In the genomic region with DNA sequence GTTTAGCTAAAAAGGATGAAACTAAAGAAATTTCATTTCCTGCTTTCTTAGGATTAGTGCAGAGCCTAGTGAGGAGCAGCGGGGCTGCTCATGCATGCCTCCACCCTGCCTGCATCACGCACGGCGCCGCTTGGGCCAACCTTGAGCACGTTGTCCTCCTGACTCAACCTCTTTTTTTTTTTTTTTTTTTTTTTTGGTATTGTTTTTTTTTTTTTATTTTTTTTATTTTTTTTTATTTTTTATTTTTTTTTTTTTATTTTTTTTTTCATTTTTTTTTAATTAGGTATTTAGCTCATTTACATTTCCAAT, we compare ENCODE assay signal across 16 mouse cellular contexts. TPM values are rescaled to one million over a fixed set of nuclear protein-coding genes. Genes with fewer than 3 reads are reported as not detected.
DNase-seq lines count a peak whose midpoint lies in the region; ATAC-seq lines count a peak whose summit lies in the region.
"Had no signal": no experiment of that assay in that cellular context is flagged by ENCODE, and none has a peak within 500 bp of the region (broad histone marks: within the 10 kb centered on the region; RNA-seq: fewer than 3 reads in every experiment).

No protein-coding gene starts in this region.

- no peaks in the 10 kb centered on the region for H3K4me1 ChIP-seq in forebrain, embryonic 11.5 days (replicated peaks; ENCODE audit: control insufficient read depth, insufficient read depth, low read length)
- H3K4me1 ChIP-seq in forebrain, embryonic 15.5 days, result no peaks in the 10 kb centered on the region
- no peaks in the 10 kb centered on the region for H3K4me1 ChIP-seq in hindbrain, embryonic 12.5 days

- H3K4me2 ChIP-seq in forebrain, embryonic 11.5 days (ENCODE audit: low read depth, low read length, severe bottlenecking), result no peak overlapping the region
- no peak overlapping the region for H3K4me2 ChIP-seq in forebrain, embryonic 15.5 days (replicated peaks)
- H3K4me2 ChIP-seq in hindbrain, embryonic 12.5 days (replicated peaks), result no peak overlapping the region
- H3K4me2 ChIP-seq: heart, embryonic 11.5 days; hindbrain, embryonic 13.5 days had no signal

- H3K36me3 ChIP-seq in forebrain, embryonic 11.5 days (ENCODE audit: control insufficient read depth, insufficient read depth, low read length), result no peaks in the 10 kb centered on the region
- H3K36me3 ChIP-seq in forebrain, embryonic 15.5 days, result peaks cover 2% of the 10 kb centered on the region; the same call in 1 of the 2 replicates
- H3K36me3 ChIP-seq in splenic B cell, adult 2 months (ENCODE audit: control insufficient read depth, insufficient read depth, low read length, poor library complexity, severe bottlenecking), result no peaks in the 10 kb centered on the region
- H3K36me3 ChIP-seq in hindbrain, embryonic 12.5 days, result 0 out of 2 replicates have a peak, but pooled peaks cover 5% of the 10 kb centered on the region

- 0 out of 2 replicates have a peak, but pooled peaks have one; percentile 75 for ATAC-seq in forebrain, embryonic 11.5 days (replicated peaks; ENCODE audit: low FRiP score)
- no peak for ATAC-seq in forebrain, embryonic 15.5 days (replicated peaks)
- ATAC-seq in erythroid progenitor cell, adult 5-6 weeks (replicated peaks; ENCODE audit: low FRiP score, poor library complexity, severe bottlenecking), result peak; percentile 84
- ATAC-seq in cerebellum, adult (ENCODE audit: insufficient number of reproducible peaks, low FRiP score, low TSS enrichment), result no peak
- ATAC-seq in hindbrain, embryonic 12.5 days (ENCODE audit: low FRiP score), result no peak

- WGBS in forebrain, embryonic 11.5 days, result 83% methylated on average over 6 of the region's 6 CpGs
- WGBS in forebrain, embryonic 15.5 days, result 72% methylated on average over 6 of the region's 6 CpGs
- WGBS in hindbrain, embryonic 12.5 days, result 92% methylated on average over 6 of the region's 6 CpGs

- H3K27me3 ChIP-seq in forebrain, embryonic 11.5 days (ENCODE audit: control insufficient read depth, insufficient read depth, low read length), result no peaks in the 10 kb centered on the region
- no peaks in the 10 kb centered on the region for H3K27me3 ChIP-seq in forebrain, embryonic 15.5 days
- no peaks in the 10 kb centered on the region for H3K27me3 ChIP-seq in splenic B cell, adult 2 months (ENCODE audit: control insufficient read depth, insufficient read depth, low read length, poor library complexity, severe bottlenecking)
- H3K27me3 ChIP-seq in hindbrain, embryonic 12.5 days, result no peaks in the 10 kb centered on the region
- H3K27me3 ChIP-seq: hindbrain, embryonic 13.5 days had no signal

- no peak overlapping the region for H3K27ac ChIP-seq in forebrain, embryonic 11.5 days (ENCODE audit: low read depth, low read length)
- no peak overlapping the region for H3K27ac ChIP-seq in forebrain, embryonic 15.5 days (replicated peaks)
- H3K27ac ChIP-seq in hindbrain, embryonic 12.5 days, result no peak overlapping the region
- H3K27ac ChIP-seq: gastrocnemius, adult 2 months; hindbrain, embryonic 13.5 days; layer of hippocampus, adult 2 months; liver, embryonic 14.5 days had no signal

- no peak for DNase-seq in forebrain, embryonic 11.5 days (ENCODE audit: low spot score)
- DNase-seq in thymus, postnatal 25 days, result peak; percentile 17
- DNase-seq in thymus, postnatal 0 days (ENCODE audit: low spot score), result no peak
- peak; percentile 54 for DNase-seq in splenic B cell, adult 2 months (ENCODE audit: low read depth, low spot score)
- DNase-seq: adrenal gland, adult 2 months; gastrocnemius, adult 2 months; kidney, adult 11 months; lung, postnatal 4 days had no signal

- H3K9ac ChIP-seq in forebrain, embryonic 11.5 days (ENCODE audit: low read length), result no peak overlapping the region
- no peak overlapping the region for H3K9ac ChIP-seq in forebrain, embryonic 15.5 days (replicated peaks)
- H3K9ac ChIP-seq in hindbrain, embryonic 12.5 days, result no peak overlapping the region
- H3K9ac ChIP-seq: hindbrain, embryonic 13.5 days; liver, embryonic 14.5 days had no signal

- H3K9me3 ChIP-seq in forebrain, embryonic 11.5 days (ENCODE audit: control insufficient read depth, low read length), result no peaks in the 10 kb centered on the region
- H3K9me3 ChIP-seq in forebrain, embryonic 15.5 days, result no peaks in the 10 kb centered on the region
- no peaks in the 10 kb centered on the region for H3K9me3 ChIP-seq in hindbrain, embryonic 12.5 days (replicated peaks)
- H3K9me3 ChIP-seq: hindbrain, embryonic 13.5 days had no signal

- no peak overlapping the region for H3K4me3 ChIP-seq in forebrain, embryonic 11.5 days (ENCODE audit: low read depth, low read length)
- no peak overlapping the region for H3K4me3 ChIP-seq in forebrain, embryonic 15.5 days
- H3K4me3 ChIP-seq in hindbrain, embryonic 12.5 days, result no peak overlapping the region
- H3K4me3 ChIP-seq: gastrocnemius, adult 2 months; hindbrain, embryonic 13.5 days; layer of hippocampus, adult 2 months had no signal

RNA-seq across cellular contexts. Expression of a gene that starts 55.8 kb away (rescaled TPM):
- polyA plus RNA-seq in forebrain, embryonic 11.5 days (2014; fragmentation: Nextera tagmentation; extraction: Ambion mirVana), result 12.3 and 13.3 TPM in 2 replicates
- polyA plus RNA-seq in forebrain, embryonic 15.5 days (2015; fragmentation: Nextera tagmentation; extraction: Ambion mirVana), result 15.6 and 17.4 TPM in 2 replicates
- polyA plus RNA-seq in thymus, postnatal 0 days (2015; fragmentation: Nextera tagmentation; extraction: Ambion mirVana), result 1.8 and 2.0 TPM in 2 replicates
- 4.2 and 9.4 TPM in 2 replicates for total RNA-seq in erythroid progenitor cell, adult 5-6 weeks (2015; ENCODE audit: low replicate concordance)
- 8.5 and 8.7 TPM in 2 replicates for total RNA-seq in erythroid progenitor cell, adult 5-6 weeks (2017; ENCODE audit: low replicate concordance)
- 19.5 and 22.5 TPM in 2 replicates for polyA plus RNA-seq in hindbrain, embryonic 12.5 days (2016; fragmentation: Nextera tagmentation; extraction: Ambion mirVana)

Comparison
In these comparisons a context has a peak if more than half of its experiments do, and no peak if none do; other contexts are left out.
1. ATAC-seq: peak in forebrain, embryonic 11.5 days (single experiment) and erythroid progenitor cell, adult 5-6 weeks (single experiment); none in forebrain, embryonic 15.5 days (single experiment), cerebellum, adult (single experiment) and hindbrain, embryonic 12.5 days (single experiment).
2. DNase-seq: peak in thymus, postnatal 25 days (single experiment) and splenic B cell, adult 2 months (single experiment); none in forebrain, embryonic 11.5 days (single experiment) and thymus, postnatal 0 days (single experiment).